Mouse (Mus musculus) fibroblast of lung, adult 2 months (primary cell): ENCODE data around the gene Ankrd6.

ENCODE experiments used
- DNase-seq: peaks from one replicate; pipeline ENCODE4 v3.0.0-alpha.2; 2011; ENCODE audit warnings: low read depth

Ankrd6 gene

GRCm38 (mm10) chr4:32770284-32770810 lies 180.3 kb downstream of the Ankrd6 start:
- no peak for DNase-seq

GRCm38 (mm10) chr4:32768046-32768445 lies 182.6 kb downstream of the Ankrd6 start:
- DNase-seq: no peak

GRCm38 (mm10) chr4:32767471-32767870 lies 183.2 kb downstream of the Ankrd6 start:
- no peak for DNase-seq

- DNase-seq: no peak
Observed at GRCm38 (mm10) chr4:32757430-32757829, 193.2 kb downstream of the Ankrd6 start.
